Mouse (Mus musculus): ENCODE data around the gene Cspg4.

The Cspg4 gene

DNA sequence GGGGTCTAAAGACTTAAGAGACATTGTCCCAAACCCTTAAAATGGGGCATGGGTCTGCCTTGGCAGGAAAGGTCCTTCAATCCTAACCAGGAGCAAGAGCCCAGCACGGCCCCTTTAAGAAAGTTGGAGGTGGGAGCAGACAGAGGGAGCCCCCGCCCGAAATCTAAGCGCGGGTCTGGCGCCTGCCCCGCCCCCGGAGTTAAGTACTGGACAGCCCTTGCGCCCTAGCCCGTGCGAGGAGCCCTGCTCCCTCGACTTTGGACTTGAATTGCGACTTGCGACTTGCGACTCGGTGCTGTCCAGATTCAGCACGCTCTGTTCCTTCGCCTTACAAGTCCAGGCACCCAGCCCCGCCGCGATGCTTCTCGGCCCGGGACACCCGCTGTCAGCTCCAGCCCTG, at the start of gene Cspg4:
Cspg4 (plus strand) TSS at position 202 of the 400 bp plus-strand sequence.
- DNase-seq (ENCODE audit: inconsistent age in 2 of 2, low spot score in 1 of 2), result peak in 1 of 2 experiments; percentile 60

GRCm38 (mm10) chr9:56824900-56825299, 39.9 kb upstream of the Cspg4 start:
- DNase-seq (ENCODE audit: inconsistent age in 2 of 2, low spot score in 1 of 2), result peak in 1 of 2 experiments; percentile 56

- DNase-seq (ENCODE audit: inconsistent age in 2 of 2, low spot score in 1 of 2), result peak in 1 of 2 experiments; percentile 37
These were observed 39.2 kb upstream of the Cspg4 start for GRCm38 (mm10) chr9:56825476-56826213.

GRCm38 (mm10) chr9:56828146-56828545, 36.7 kb upstream of the Cspg4 start:
- DNase-seq (ENCODE audit: inconsistent age in 2 of 2, low spot score in 1 of 2), result no peak

DNA sequence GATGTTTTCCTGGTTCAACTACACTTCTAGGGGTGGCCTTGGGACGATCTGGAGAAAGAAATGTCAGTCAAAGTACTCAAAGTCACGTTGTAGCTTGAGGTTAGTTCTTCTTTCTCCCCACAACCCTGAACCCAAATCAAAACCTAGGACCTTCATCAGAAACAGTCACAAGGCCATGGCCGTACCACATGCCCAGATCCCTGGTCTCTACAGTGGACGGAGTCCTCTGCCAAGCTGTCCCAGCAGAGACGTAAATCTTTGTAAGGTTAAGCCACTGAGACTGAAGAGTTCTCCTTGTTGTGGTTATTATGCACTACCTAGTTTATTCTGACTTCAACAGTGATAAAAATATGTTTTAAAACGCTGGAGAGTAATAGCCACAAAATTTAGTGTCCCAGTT, 36.0 kb upstream of the Cspg4 start:
- DNase-seq (ENCODE audit: inconsistent age in 2 of 2, low spot score in 1 of 2), result peak in 1 of 2 experiments; percentile 68

DNA sequence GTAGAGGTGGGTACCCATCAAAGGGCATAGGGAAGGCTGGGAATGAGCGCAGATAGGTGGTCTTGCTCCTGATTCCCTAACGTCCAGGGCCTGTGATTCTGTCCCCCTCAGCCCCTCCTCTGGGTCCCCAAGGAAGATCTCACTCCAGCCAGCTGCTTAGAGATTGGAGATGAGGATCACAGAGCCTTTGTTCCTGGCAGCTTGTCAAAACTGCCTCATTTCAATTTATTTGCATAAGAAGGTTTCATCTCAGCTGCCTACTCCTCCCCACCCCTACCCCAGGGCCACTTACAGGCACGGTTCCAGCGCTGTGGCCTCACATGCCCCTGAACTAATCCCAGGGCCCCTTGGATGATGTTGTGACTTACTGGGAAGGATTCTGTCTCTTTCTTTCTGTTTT, 34.7 kb upstream of the Cspg4 start:
- peak in 1 of 2 experiments; percentile 64 for DNase-seq (ENCODE audit: inconsistent age in 2 of 2, low spot score in 1 of 2)

GRCm38 (mm10) chr9:56831904-56832303, 32.9 kb upstream of the Cspg4 start:
- peak in 1 of 2 experiments; percentile 31 for DNase-seq (ENCODE audit: inconsistent age in 2 of 2, low spot score in 1 of 2)

DNA sequence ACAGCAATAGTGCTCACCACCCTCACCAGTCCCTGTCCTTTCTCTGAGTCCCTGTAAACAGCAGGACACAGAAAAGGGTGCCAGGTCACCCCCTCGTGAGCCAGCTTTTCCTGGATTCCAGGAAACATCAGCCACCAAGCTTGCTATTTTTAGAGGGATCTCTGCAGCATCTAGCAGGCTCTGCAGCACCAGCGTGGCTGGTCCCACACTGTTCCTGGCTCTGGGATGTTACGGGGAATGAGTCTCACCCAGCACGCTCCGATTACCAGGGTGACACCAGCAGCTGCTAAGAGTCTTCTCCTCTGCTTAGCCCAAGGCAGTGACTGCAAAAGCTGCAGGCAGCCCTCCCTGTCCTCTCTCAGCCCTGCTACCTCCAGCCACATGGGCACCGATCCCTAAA, 31.9 kb upstream of the Cspg4 start:
- peak in 1 of 2 experiments; percentile 41 for DNase-seq (ENCODE audit: inconsistent age in 2 of 2, low spot score in 1 of 2)

DNA sequence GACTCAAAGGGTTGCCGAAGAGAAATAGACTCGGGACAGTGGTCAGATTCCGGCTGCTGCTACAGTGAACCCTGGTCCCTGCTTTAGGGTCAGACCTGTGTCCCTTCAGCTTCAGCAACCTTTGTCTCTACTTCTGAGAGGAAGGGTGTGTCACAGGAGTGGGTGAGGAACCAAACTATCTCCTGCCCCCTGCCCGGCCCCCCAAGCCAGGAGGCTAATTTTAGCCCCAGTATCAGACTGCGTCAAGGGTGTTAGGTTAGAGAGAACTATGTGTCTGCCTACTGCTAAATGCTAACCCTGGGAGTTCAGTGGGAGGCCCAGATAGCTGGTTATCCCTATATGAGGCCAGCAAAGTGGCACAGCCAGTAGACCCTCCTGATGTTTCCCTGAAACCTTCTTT, 29.7 kb upstream of the Cspg4 start:
- no peak for DNase-seq (ENCODE audit: inconsistent age in 2 of 2, low spot score in 1 of 2)

GRCm38 (mm10) chr9:56840721-56841120, 24.1 kb upstream of the Cspg4 start:
- no peak for DNase-seq (ENCODE audit: inconsistent age in 2 of 2, low spot score in 1 of 2)

DNA sequence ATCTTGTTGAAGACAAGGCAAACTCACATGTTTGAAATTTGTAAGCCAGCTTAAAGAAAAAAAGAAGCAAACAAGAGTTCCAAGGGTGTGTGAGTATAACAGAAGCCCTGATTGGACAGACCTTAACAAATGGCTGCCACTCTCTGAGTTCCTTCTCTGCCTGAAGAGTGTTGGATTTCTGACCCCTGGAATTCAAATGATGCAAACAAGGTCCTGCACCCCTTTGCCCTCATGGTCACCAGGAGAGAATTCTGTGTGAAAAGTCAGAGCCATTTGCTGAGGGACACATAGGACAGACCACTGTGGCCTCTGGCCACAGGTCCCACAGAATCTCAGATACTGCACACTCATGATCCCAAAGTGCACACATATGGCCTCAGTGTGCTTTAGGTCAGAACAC, 23.0 kb upstream of the Cspg4 start:
- no peak for DNase-seq (ENCODE audit: inconsistent age in 2 of 2, low spot score in 1 of 2)

GRCm38 (mm10) chr9:56842303-56842719, 22.5 kb upstream of the Cspg4 start:
- DNase-seq (ENCODE audit: inconsistent age in 2 of 2, low spot score in 1 of 2), result no peak

- peak; percentile 65 to 91 for DNase-seq (ENCODE audit: inconsistent age in 2 of 2, low spot score in 1 of 2)
These were observed 21.1 kb upstream of the Cspg4 start for GRCm38 (mm10) chr9:56843679-56844188.

DNA sequence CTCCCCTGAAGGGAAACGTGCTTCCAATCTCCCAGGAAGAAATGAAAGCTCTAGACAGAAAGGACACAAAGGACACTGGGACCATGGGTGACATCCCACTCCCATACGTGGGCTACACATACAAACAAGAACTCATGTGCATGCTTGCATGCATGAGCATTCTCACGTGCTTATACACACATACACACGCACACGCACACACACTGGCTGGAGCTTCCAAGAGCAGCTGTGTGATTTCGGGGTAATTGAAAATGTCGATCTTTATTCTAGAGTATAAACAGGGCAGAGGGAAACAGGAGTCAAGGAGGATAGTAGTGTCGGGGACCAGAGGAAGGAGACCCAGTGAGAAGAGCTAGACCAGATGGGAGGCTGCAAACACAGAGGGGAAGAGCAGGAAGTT, 20.2 kb upstream of the Cspg4 start:
- DNase-seq (ENCODE audit: inconsistent age in 2 of 2, low spot score in 1 of 2), result no peak

- peak; percentile 48 to 80 for DNase-seq (ENCODE audit: inconsistent age in 2 of 2, low spot score in 1 of 2)
These were observed 17.3 kb upstream of the Cspg4 start for GRCm38 (mm10) chr9:56847523-56847922.

DNA sequence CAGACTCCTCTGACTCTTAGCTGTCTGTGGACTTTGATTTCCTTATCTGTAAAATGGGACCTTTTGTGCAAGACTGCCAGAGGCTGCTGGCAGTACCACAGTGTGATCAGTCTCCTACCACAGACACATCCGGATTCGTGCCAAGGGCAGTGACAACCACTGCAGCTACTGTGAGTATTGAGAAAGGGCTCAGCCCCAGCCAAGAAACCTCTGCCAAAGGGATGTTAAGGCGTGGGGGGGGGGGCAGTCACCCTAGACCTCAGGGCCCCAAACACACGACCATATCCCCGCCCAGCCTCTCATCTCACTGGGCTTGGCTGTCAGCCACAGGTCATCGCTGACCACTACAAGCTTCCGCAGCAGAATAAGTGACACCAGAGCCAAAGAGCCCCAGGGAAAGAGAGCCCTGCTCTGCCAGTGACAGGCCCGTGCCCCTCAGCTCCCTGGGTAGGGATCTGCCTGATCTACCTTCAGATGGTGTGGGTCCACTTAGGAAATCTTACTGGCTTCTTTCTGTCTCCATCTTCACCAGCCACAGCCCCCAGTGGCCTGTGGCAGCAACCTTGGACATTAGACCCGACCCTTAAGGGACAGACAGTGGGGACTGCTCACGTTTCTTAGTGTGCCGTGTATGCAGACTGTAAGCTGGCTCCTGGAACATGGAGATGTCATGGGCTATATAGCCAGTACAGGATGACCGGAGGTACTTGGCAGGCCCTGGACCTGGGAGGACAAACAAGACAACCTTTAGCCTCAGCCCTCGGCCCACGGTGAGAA, 14.5 kb upstream of the Cspg4 start:
- peak in 1 of 2 experiments; percentile 78 for DNase-seq (ENCODE audit: inconsistent age in 2 of 2, low spot score in 1 of 2)

DNA sequence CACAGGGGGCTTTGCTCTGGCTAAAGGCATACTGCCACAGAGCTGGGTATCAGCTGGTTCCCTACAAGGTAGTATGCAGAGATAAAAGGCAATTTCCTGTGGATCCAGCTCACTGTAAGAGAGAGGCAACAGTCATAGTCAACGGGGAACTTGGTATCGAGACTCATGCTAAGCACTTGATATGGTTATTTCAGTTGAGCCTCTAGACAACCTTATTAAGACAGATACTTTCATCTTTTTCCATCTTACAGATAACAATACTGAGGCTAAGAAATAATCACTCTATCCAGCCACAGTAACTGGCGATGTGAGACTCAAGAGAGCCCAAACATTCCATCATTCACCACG, 14.0 kb upstream of the Cspg4 start:
- DNase-seq (ENCODE audit: inconsistent age in 2 of 2, low spot score in 1 of 2), result no peak

DNA sequence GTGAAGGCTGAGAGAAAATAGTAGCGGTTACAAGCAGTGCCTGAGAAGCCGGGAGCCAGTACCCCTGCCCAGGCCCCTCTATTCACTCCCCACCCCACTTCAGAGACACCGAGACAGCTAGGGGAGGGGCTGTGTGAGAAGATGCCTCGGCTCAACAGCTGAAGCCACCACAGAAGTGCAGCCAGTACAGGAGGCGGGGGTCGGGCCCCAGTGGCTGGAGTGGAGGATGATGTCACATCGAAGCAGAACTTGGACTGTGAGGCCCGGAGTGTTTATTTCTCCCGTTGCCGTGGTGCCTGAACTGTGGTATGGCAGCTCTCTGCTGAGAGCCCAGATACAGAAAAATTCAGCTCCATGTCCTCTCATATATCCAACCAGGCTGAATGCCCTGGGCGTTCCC, 13.1 kb upstream of the Cspg4 start:
- no peak for DNase-seq (ENCODE audit: inconsistent age in 2 of 2, low spot score in 1 of 2)

DNA sequence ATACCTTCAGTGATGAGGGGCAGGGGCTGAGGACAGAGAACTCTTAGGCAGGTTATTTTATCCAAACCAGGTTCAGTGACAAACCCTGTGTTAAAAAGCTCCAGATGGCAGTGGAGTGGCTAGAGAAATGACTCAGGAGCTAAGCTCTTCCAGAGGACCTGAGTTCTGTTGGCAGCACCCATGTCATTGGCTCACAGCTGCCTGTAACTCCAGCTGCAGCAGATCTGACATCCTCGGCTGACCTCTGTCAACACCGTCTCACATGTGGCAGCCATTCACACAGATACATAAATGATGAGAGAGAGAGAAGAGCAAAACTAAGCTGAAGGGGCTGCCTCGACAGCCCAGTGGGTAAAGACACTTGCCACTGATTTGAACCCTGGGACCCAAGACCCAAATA, 7.4 kb upstream of the Cspg4 start:
- no peak for DNase-seq (ENCODE audit: inconsistent age in 2 of 2, low spot score in 1 of 2)

- no peak for DNase-seq (ENCODE audit: inconsistent age in 2 of 2, low spot score in 1 of 2)
These were observed 4.8 kb upstream of the Cspg4 start for GRCm38 (mm10) chr9:56860035-56860434.

DNA sequence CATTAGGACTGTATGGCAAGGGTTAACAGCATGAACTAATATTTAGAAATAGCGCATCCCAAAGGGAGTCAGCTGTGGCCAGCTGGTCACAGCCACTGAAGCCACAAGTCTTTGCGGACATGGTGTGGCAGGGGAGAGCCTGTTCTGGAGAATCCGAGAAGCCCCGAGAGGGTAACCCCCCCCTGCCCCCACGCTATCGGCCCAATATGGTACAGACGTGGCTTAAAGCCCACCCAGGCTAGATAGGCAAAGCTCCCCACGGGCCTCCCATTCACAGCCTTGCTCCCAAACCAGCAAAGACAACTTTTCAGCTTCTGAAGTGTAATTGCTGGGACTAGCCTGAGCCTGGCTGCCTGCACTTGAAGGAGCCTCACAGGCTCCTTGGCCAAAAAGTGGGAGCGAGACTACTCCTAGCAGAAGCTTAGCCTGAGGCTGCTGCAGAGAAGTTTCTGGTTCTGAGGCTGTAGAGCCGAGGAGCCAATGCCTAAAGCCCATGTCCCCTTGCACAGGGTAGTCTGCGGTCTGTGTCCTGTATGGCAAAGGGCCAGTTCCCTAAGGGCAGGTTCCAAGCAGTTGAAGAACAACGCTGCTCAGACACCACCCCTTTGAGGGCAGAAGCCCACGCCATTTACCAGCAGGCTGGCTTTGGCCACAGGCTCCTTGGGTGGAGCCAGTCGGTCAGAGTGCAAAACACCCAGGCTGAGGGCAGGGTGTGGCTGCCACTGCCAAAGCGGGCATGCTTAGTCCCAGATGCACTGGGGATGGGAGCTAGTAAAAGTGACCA, 4.2 kb upstream of the Cspg4 start:
- peak in 1 of 2 experiments; percentile 61 for DNase-seq (ENCODE audit: inconsistent age in 2 of 2, low spot score in 1 of 2)
